Mouse (Mus musculus): Measurements from ENCODE around the gene Paqr5.

GRCm38 (mm10) chr9:61907621-61908295 is 118.9 kb downstream of the Paqr5 start:
- TF ChIP-seq CTCF (conservative IDR thresholded peaks at IDR 0.05; ENCODE audit: low read length) (no peak), POU5F1 (IDR thresholded peaks at IDR 0.05; ENCODE audit: borderline replicate concordance, low read length) (no peak)
